Mouse (Mus musculus): ENCODE data around the gene Slc13a4.

- TF ChIP-seq CTCF (IDR thresholded peaks at IDR 0.05) (peak; percentile 24), POLR2A (IDR thresholded peaks at IDR 0.05; ENCODE audit: insufficient read depth, low read depth, low read length) (no peak)
Observed at GRCm38 (mm10) chr6:35258922-35259321, 49.0 kb downstream of the Slc13a4 start.
